8 mouse cellular contexts compared by ENCODE assay signal in genomic region chr17:6742083-6743038, GRCm38 (mm10). TPM values are rescaled to one million over a fixed set of nuclear protein-coding genes. Genes with fewer than 3 reads are reported as not detected.
DNase-seq lines count a peak whose midpoint lies in the region; ATAC-seq lines count a peak whose summit lies in the region.

No protein-coding gene starts in this region.

- no peak overlapping the region for H3K9ac ChIP-seq in forebrain, embryonic 13.5 days
- no peak overlapping the region for H3K9ac ChIP-seq in liver, embryonic 16.5 days (ENCODE audit: low read depth, low read length)

- no peak overlapping the region for H3K4me3 ChIP-seq in forebrain, embryonic 13.5 days
- no peak overlapping the region for H3K4me3 ChIP-seq in liver, embryonic 16.5 days (ENCODE audit: low read depth, low read length)

- no peak for ATAC-seq in forebrain, embryonic 13.5 days
- peak; percentile 19 to 42; a peak in 3 of 4 replicates for ATAC-seq in hematopoietic stem cell, adult 5-6 weeks (replicated peaks in 1 of 2; ENCODE audit: insufficient read depth in 1 of 2, low FRiP score in 2 of 2, low TSS enrichment in 1 of 2, low read depth in 1 of 2, poor library complexity in 2 of 2, severe bottlenecking in 2 of 2)
- 0 out of 2 replicates have a peak, but pooled peaks have one; percentile 12 for ATAC-seq in liver, embryonic 16.5 days (ENCODE audit: low read depth)
- ATAC-seq in megakaryocyte-erythroid progenitor cell, adult 5-6 weeks (replicated peaks; ENCODE audit: low FRiP score, low TSS enrichment, poor library complexity, severe bottlenecking), result no peak

- H3K4me1 ChIP-seq in forebrain, embryonic 13.5 days, result peaks cover 48% of the 10 kb centered on the region
- no peaks in the 10 kb centered on the region; the same call in none of the 2 replicates for H3K4me1 ChIP-seq in liver, embryonic 16.5 days (ENCODE audit: control insufficient read depth, low read depth, low read length)

- no peaks in the 10 kb centered on the region for H3K9me3 ChIP-seq in forebrain, embryonic 13.5 days (replicated peaks)
- no peaks in the 10 kb centered on the region for H3K9me3 ChIP-seq in liver, embryonic 16.5 days (replicated peaks; ENCODE audit: control insufficient read depth, low read length)

- intact Hi-C loops in left cerebral cortex, postnatal 14 days (cut with DNase I), result no loop called here

- H3K4me2 ChIP-seq in forebrain, embryonic 13.5 days, result no peak overlapping the region; the same call in 1 of the 2 replicates
- H3K4me2 ChIP-seq in liver, embryonic 16.5 days (ENCODE audit: low read depth, low read length), result no peak overlapping the region

- WGBS in forebrain, embryonic 13.5 days, result 71% methylated on average over 33 of the region's 33 CpGs
- 71% methylated on average over 33 of the region's 33 CpGs for WGBS in liver, embryonic 16.5 days (ENCODE audit: insufficient replicate concordance)

- H3K27me3 ChIP-seq in forebrain, embryonic 13.5 days, result no peaks in the 10 kb centered on the region
- no peaks in the 10 kb centered on the region for H3K27me3 ChIP-seq in liver, embryonic 16.5 days (ENCODE audit: control insufficient read depth, insufficient read depth, low read depth, low read length)

- H3K27ac ChIP-seq in forebrain, embryonic 13.5 days, result peak overlapping the region; percentile 59
- H3K27ac ChIP-seq in liver, embryonic 16.5 days (ENCODE audit: low read length), result peak overlapping the region; percentile 5; the same call in 1 of the 2 replicates

- peaks cover 70% of the 10 kb centered on the region for H3K36me3 ChIP-seq in forebrain, embryonic 13.5 days (ENCODE audit: poor library complexity, severe bottlenecking)
- peaks cover 39% of the 10 kb centered on the region for H3K36me3 ChIP-seq in liver, embryonic 16.5 days (ENCODE audit: control insufficient read depth, insufficient read depth)

- DNase-seq in left cerebral cortex, postnatal 14 days (ENCODE audit: low spot score in 2 of 2), result peak; percentile 36 to 39
- DNase-seq in left cerebral cortex, adult 11 months (ENCODE audit: low spot score), result no peak
- peak; percentile 22 for DNase-seq in MEL-GATA-1-ER (ENCODE audit: extremely low read depth, low read depth)
- peak; percentile 54 for DNase-seq in skeletal muscle tissue, adult 2 months (ENCODE audit: low read depth, low spot score)

RNA-seq across cellular contexts. Expression of gene Ezr, which starts 40.2 kb away (rescaled TPM):
- total RNA-seq in left cerebral cortex, postnatal 14 days (2021), result 10 to 100 TPM; 43.6 to 47.9 TPM
- 113 and 117 TPM in 2 replicates for polyA plus RNA-seq in forebrain, embryonic 13.5 days (2015; fragmentation: Nextera tagmentation; extraction: Ambion mirVana)
- 130 and 159 TPM in 2 replicates for total RNA-seq in hematopoietic stem cell, adult 5-6 weeks (2017)
- 43.3 and 44.1 TPM in 2 replicates for polyA plus RNA-seq in liver, embryonic 16.5 days (2015; fragmentation: Nextera tagmentation; extraction: Ambion mirVana)
- total RNA-seq in megakaryocyte-erythroid progenitor cell, adult 5-6 weeks (2014; fragmentation: Nextera tagmentation), result 82.2 and 85.0 TPM in 2 replicates
- 161 and 203 TPM in 2 replicates for total RNA-seq in megakaryocyte-erythroid progenitor cell, adult 5-6 weeks (2017)

Comparison
In these comparisons a context has a peak if more than half of its experiments do, and no peak if none do; other contexts are left out.
1. ATAC-seq: peak in hematopoietic stem cell, adult 5-6 weeks (2 of 2) and liver, embryonic 16.5 days (single experiment); none in forebrain, embryonic 13.5 days (single experiment) and megakaryocyte-erythroid progenitor cell, adult 5-6 weeks (single experiment).